Mouse (Mus musculus) liver, embryonic 11.5 days (tissue): ENCODE measurements around the gene Bri3bp. TPM values are rescaled to one million over a fixed set of nuclear protein-coding genes. Genes with fewer than 3 reads are reported as not detected.

Source experiments
- ATAC-seq: fragments of 200-750 bp; cut with Nextera tagmentation; replicated peaks from 2 replicates; pipeline ENCODE4 v1.8.0; 2017; ENCODE audit warnings: moderate number of reproducible peaks, mild to moderate bottlenecking, moderate TSS enrichment, moderate library complexity; ENCODE audit not compliant: low FRiP score
- DNase-seq: peaks from one replicate; pipeline ENCODE4 v3.0.0-alpha.2; 2017; ENCODE audit warnings: low spot score
- H3K27ac ChIP-seq: fragments of 300-500 bp; sonication (generic); 2 replicates; pipeline ENCODE4 v1.5.1; 2014; ENCODE audit warnings: mild to moderate bottlenecking, low read depth, low read length, control low read depth
- H3K27me3 ChIP-seq: fragments of 300-500 bp; sonication (generic); replicated peaks from 2 replicates; pipeline ENCODE4 v1.6.1; 2014; ENCODE audit warnings: low read length, mixed read lengths; ENCODE audit not compliant: control insufficient read depth, insufficient read depth
- H3K36me3 ChIP-seq: fragments of 300-500 bp; sonication (generic); 2 replicates; pipeline ENCODE4 v1.6.1; 2014; ENCODE audit warnings: mild to moderate bottlenecking, low read length, moderate library complexity, mixed read lengths; ENCODE audit not compliant: control insufficient read depth, insufficient read depth
- H3K4me1 ChIP-seq: fragments of 300-500 bp; sonication (generic); replicated peaks from 2 replicates; pipeline ENCODE4 v1.6.1; 2014; ENCODE audit warnings: low read length, mixed read lengths; ENCODE audit not compliant: control insufficient read depth, insufficient read depth
- H3K4me2 ChIP-seq: fragments of 300-500 bp; sonication (generic); 2 replicates; pipeline ENCODE4 v1.6.1; 2014; ENCODE audit warnings: mild to moderate bottlenecking, control low read depth, moderate library complexity
- H3K4me3 ChIP-seq: fragments of 300-500 bp; sonication (generic); 2 replicates; pipeline ENCODE4 v1.5.1; 2014; ENCODE audit warnings: low read depth, low read length, control low read depth
- H3K9ac ChIP-seq: fragments of 300-500 bp; sonication (generic); 2 replicates; pipeline ENCODE4 v1.6.1; 2014; ENCODE audit warnings: low read depth, low read length, control low read depth
- H3K9me3 ChIP-seq: fragments of 300-500 bp; sonication (generic); 2 replicates; pipeline ENCODE4 v1.6.1; 2016; ENCODE audit warnings: low read length, inconsistent platforms, mixed read lengths; ENCODE audit not compliant: control insufficient read depth
- whole genome bisulfite sequencing: fragments of 180-500 bp; shearing (Covaris S2); extraction: QIAGEN DNeasy Blood & Tissue Kit; methylation state at CpG from one replicate; pipeline ENCODE4 v1.1.7; 2014; 5-methylcytosine and 5-hydroxymethylcytosine counted together
- polyA plus RNA-seq: library from polyadenylated mRNA; unstranded; fragments of >200 nt; fragmentation: Nextera tagmentation; extraction: Ambion mirVana; gene quantifications from 2 replicates; pipeline ENCODE4 v1.2.1, GENCODE M21; 2014

The Bri3bp gene
- polyA plus RNA-seq, 1 experiment from 2014 or later = 67.9 TPM

DNA sequence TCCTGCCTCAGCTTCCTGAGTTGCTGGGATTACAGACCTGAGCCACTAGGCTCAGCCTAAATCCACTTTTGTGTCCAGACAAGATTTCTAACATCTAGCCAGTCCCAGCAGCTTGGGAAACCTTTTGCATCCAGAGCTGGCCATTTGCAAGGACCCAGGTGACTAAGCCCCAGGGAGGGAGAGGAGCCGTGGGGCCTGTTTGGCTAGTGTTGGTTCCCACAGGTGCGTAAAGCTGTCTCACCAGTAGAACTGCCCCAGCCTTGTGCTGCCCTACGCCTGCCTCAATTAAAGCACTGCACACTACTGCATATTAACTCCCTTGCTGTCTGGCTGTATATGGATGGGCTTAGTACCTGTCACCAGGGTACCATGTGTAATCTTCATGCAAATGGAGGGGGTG is 38.0 kb downstream of the Bri3bp start:
- H3K4me3 ChIP-seq = no peak overlapping the region
- WGBS = 91% methylated on average over 3 of the region's 3 CpGs
- ATAC-seq (no peak), DNase-seq (no peak)
- no peak overlapping the region for H3K27ac ChIP-seq
- no peaks in the 10 kb centered on the region; the same call in 1 of the 2 replicates for H3K36me3 ChIP-seq
- peaks cover 18% of the 10 kb centered on the region for H3K4me1 ChIP-seq
- no peaks in the 10 kb centered on the region for H3K9me3 ChIP-seq
- H3K4me2 ChIP-seq = no peak overlapping the region
- H3K9ac ChIP-seq = no peak overlapping the region
- no peaks in the 10 kb centered on the region for H3K27me3 ChIP-seq

DNA sequence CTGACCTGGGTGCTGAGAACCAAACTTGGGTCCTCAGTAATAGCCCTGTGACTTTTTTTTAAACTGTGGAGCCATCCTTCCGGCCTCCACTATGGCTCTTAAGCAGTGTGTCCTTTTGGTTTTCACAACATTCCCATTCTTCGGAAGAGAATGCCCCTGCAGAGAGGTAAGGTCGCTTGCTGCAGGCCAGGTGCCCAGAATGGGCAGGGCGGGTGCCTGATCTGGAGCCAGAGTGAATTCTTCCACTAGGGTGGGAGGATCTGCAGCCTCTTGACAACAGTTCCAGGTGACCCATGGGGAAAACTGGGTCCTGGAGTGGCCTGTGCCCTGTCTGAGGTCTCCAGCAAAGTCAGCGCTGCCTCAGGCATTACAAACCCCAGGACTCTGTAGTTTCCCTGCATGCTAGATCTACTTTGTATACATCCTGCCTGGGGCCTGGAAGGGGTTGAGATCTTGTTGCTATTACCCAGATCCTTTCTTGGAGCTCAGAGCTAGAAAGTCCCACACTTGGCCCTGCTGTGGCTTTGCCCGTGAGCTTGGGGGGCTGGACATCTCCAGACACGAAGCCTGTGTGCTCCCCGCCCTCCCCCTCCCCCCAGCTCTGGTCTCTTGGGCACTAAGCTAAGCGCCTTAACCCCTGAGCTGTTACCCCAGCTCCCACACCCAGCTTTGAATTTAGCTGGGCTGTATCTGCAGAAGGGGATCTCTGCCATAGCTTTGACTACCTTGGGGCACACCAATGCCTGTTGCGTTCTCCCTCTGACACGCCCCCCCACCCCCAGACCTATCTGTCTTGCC is 39.3 kb downstream of the Bri3bp start:
- Histone ChIP-seq H3K27me3 (no peaks in the 10 kb centered on the region), H3K4me3 (no peak overlapping the region), H3K4me1 (peaks cover 18% of the 10 kb centered on the region), H3K9me3 (no peaks in the 10 kb centered on the region), H3K27ac (no peak overlapping the region), H3K9ac (no peak overlapping the region), H3K4me2 (no peak overlapping the region), H3K36me3 (peaks cover 5% of the 10 kb centered on the region; the same call in 1 of the 2 replicates)
- ATAC-seq (no peak), DNase-seq (no peak)
- 82% methylated on average over 11 of the region's 11 CpGs for WGBS

DNA sequence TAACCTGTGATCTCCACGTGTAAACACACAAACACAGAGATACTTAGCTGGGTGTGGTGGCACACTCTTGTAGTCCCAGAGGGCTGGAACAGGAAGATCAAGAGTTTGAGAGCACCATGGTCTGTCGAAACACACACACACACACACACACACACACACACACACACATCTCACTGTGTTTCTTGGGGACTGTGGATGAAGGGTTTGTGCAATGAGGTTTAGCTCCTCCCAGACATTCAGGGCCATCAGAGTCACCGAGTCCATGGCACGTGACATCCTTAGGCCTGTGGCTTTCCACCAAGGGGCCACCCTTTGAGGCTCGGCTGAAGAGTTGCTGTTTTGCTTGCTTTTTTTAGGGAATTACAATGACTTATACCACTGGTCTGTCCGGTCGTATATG is 41.1 kb downstream of the Bri3bp start:
- Histone ChIP-seq H3K9ac (no peak overlapping the region), H3K4me2 (no peak overlapping the region), H3K4me1 (peaks cover 3% of the 10 kb centered on the region; the same call in 1 of the 2 replicates), H3K27me3 (no peaks in the 10 kb centered on the region), H3K4me3 (no peak overlapping the region), H3K27ac (no peak overlapping the region), H3K36me3 (peaks cover 7% of the 10 kb centered on the region; the same call in 1 of the 2 replicates), H3K9me3 (no peaks in the 10 kb centered on the region)
- no peak for DNase-seq
- WGBS = 82% methylated on average over 7 of the region's 7 CpGs
- ATAC-seq = no peak

DNA sequence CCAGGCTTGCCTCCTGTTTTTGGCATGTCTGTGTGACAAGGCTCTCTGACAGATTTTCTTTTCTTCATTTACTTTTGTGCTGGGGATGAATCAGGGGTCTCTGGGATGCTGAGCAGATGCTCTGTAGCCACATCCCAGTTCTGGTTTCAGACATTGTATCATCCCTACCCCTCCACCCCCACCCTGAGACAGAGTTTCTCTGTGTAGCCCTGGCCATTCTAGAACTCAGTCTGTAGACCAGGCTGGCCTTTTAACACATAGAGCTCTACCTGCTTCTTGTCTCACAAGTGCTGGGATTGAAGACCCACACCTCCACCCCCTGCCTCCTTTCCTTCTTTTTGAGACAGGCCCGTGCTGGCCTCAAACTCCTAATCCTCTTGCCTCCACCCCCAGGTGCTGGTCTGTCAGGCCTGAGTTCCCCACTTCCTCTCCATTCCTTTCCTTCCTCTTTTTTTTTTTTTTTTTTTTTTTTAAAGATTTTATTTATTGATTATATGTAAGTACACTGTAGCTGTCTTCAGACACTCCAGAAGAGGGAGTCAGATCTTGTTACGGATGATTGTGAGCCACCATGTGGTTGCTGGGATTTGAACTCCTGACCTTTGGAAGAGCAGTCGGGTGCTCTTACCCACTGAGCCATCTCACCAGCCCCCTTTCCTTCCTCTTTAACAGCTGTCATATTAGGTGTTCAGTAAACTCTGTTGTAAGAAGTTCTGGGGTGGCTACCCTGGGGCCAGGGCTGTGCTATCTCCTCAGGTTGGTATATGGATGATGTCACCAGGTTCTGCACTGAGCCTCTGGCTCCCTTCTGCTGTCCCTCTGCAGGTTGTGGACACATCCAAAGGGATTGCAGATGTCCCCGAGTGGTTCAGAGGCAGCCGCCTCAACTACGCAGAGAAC is 42.6 kb downstream of the Bri3bp start:
- peaks cover 7% of the 10 kb centered on the region; the same call in 1 of the 2 replicates for H3K36me3 ChIP-seq
- no peak overlapping the region for H3K4me3 ChIP-seq
- 70% methylated on average over 6 of the region's 6 CpGs for WGBS
- H3K27me3 ChIP-seq = no peaks in the 10 kb centered on the region
- H3K9me3 ChIP-seq = no peaks in the 10 kb centered on the region
- no peaks in the 10 kb centered on the region; the same call in 1 of the 2 replicates for H3K4me1 ChIP-seq
- DNase-seq = no peak
- H3K9ac ChIP-seq = no peak overlapping the region
- H3K4me2 ChIP-seq = no peak overlapping the region
- H3K27ac ChIP-seq = no peak overlapping the region
- ATAC-seq = 0 out of 2 replicates have a peak, but pooled peaks have one; percentile 30

DNA sequence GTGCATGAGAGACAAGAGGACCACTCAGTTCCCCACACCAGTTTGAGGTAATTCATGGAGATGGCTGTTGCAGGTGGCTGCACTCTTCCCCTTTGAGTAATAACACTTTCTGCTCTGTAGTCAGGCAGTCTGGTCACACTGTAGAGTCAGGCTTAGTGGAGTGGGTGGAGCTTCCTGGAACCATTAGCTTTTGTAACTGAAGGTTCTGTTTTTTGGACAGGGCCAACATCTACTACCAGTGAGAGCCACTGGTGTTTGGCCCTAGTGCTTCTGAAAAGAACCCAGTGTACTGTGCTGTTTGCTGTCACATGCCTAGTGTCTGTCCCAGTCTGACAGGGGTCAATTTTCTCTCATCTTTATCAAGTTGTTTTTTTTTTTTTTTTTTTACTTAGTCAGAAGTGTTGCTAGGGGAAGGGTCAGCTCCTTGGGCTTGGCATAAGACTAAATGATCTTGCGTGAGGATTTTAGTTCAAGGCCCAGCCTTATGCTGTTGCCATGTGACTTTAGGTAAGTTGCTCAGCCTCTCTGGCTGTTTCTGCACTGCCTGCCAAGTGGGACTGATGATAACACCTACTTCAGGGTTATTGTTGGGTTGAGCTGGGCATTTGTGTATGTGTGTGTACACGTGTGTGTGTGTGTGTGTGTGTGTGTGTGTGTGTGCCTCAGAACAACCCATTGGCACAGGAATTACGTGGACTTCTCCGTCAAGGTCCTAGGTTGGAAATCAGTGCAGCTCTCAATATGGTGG is 43.8 kb downstream of the Bri3bp start:
- Histone ChIP-seq H3K4me1 (no peaks in the 10 kb centered on the region; the same call in 1 of the 2 replicates), H3K9me3 (no peaks in the 10 kb centered on the region), H3K27ac (no peak overlapping the region; the same call in 1 of the 2 replicates), H3K4me3 (no peak overlapping the region), H3K36me3 (peaks cover 7% of the 10 kb centered on the region; the same call in 1 of the 2 replicates), H3K27me3 (no peaks in the 10 kb centered on the region), H3K9ac (no peak overlapping the region), H3K4me2 (no peak overlapping the region)
- no peak for ATAC-seq
- WGBS = 88% methylated on average over 4 of the region's 4 CpGs
- no peak for DNase-seq

DNA sequence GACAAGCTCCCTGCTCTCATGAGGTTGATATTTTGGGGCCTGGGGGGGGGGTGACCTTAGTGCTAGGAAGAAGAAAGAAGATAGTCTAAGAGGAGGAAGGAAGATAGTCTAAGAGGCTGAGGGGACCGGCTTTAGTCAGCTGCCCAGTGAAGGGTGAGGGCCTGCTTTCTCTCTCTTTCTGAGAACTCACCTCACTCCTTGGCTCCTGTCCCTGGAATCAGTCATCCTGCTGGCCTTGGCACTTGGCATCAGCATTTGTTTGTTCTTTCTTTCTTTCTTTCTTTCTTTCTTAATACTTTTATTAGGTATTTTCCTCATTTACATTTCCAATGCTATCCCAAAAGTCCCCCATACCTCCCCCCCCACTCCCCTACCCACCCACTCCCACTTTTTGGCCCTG is 44.7 kb downstream of the Bri3bp start:
- WGBS = 77% methylated on average over 1 of the region's 1 CpGs
- H3K4me2 ChIP-seq = no peak overlapping the region
- no peak overlapping the region for H3K27ac ChIP-seq
- no peaks in the 10 kb centered on the region for H3K9me3 ChIP-seq
- no peak for ATAC-seq
- no peaks in the 10 kb centered on the region for H3K27me3 ChIP-seq
- no peaks in the 10 kb centered on the region; the same call in 1 of the 2 replicates for H3K4me1 ChIP-seq
- H3K36me3 ChIP-seq = peaks cover 7% of the 10 kb centered on the region; the same call in 1 of the 2 replicates
- DNase-seq = no peak
- H3K4me3 ChIP-seq = no peak overlapping the region
- no peak overlapping the region for H3K9ac ChIP-seq

DNA sequence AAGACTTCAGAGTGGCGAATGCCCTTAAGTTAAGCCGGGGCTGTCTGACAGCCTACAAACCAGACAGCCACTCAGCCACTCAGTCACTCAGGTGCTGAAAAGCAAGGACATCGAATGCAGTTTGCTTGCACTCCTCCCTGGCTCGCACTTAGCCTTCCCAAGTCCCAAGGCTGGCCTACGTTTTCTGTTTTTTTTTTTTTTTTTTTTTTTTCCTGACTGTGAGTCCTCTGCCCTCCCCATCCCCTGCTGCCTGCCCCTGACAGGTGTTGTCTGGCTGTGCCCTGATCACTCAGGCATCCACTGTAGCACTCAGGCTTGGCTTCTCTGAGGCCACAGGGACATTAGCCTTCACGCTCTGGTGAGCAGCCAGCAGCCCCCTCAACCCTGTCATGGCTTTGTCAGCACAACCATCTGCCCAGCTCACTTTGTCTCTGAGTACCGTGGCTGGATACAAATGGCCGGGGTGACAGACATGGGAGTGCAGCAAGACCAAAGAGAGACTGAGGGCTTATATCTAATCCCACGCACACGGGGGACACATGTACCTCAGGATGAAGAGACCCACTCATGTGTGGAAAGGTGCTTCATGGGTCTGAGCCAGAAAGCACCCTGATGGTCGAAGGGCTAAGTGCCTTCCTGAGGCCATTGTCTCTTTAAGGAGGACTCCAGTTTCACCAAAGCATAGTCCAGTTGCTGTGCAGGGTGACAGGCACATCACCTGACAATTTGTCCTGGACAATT is 46.2 kb downstream of the Bri3bp start:
- no peak overlapping the region for H3K9ac ChIP-seq
- DNase-seq = no peak
- no peak overlapping the region for H3K27ac ChIP-seq
- H3K27me3 ChIP-seq = no peaks in the 10 kb centered on the region
- no peak overlapping the region for H3K4me3 ChIP-seq
- 80% methylated on average over 11 of the region's 11 CpGs for WGBS
- H3K4me1 ChIP-seq = no peaks in the 10 kb centered on the region; the same call in 1 of the 2 replicates
- H3K36me3 ChIP-seq = peaks cover 7% of the 10 kb centered on the region; the same call in 1 of the 2 replicates
- ATAC-seq = no peak
- H3K4me2 ChIP-seq = no peak overlapping the region
- no peaks in the 10 kb centered on the region for H3K9me3 ChIP-seq
